Mouse (Mus musculus) hindbrain, embryonic 10.5 days (tissue): ENCODE data around the gene Pak4. TPM values are rescaled to one million over a fixed set of nuclear protein-coding genes. Genes with fewer than 3 reads are reported as not detected.

Experiments used
- DNase-seq: peaks from one replicate; pipeline ENCODE4 v3.0.0-alpha.2; 2017; ENCODE audit warnings: low spot score
- H3K27ac ChIP-seq: fragments of 300-500 bp; sonication (generic); 2 replicates; pipeline ENCODE4 v1.5.1; 2016; ENCODE audit warnings: mild to moderate bottlenecking, moderate library complexity
- H3K27me3 ChIP-seq: fragments of 300-500 bp; sonication (generic); 2 replicates; pipeline ENCODE4 v1.6.1; 2016; ENCODE audit warnings: mild to moderate bottlenecking; ENCODE audit not compliant: poor library complexity, insufficient read depth, severe bottlenecking
- H3K36me3 ChIP-seq: fragments of 300-500 bp; sonication (generic); 2 replicates; pipeline ENCODE4 v1.6.1; 2016; ENCODE audit warnings: mild to moderate bottlenecking, moderate library complexity
- H3K4me1 ChIP-seq: fragments of 300-500 bp; sonication (generic); replicated peaks from 2 replicates; pipeline ENCODE4 v1.6.1; 2016; ENCODE audit warnings: mild to moderate bottlenecking
- H3K4me3 ChIP-seq: fragments of 300-500 bp; sonication (generic); 2 replicates; pipeline ENCODE4 v1.5.1; 2016; ENCODE audit warnings: mild to moderate bottlenecking, moderate library complexity
- H3K9me3 ChIP-seq: fragments of 300-500 bp; sonication (generic); 2 replicates; pipeline ENCODE4 v1.6.1; 2016; ENCODE audit warnings: mild to moderate bottlenecking, moderate library complexity
- WGBS: fragments of 180-500 bp; shearing (Covaris S2); methylation state at CpG from one replicate; pipeline ENCODE4 v1.1.7; 2016; 5-methylcytosine and 5-hydroxymethylcytosine counted together
- polyA plus RNA-seq: library from polyadenylated mRNA; unstranded; fragments of >200 nt; fragmentation: Nextera tagmentation; extraction: Ambion mirVana; gene quantifications from 2 replicates; pipeline ENCODE4 v1.2.1, GENCODE M21; 2016

Pak4 gene
- polyA plus RNA-seq, 1 experiment from 2014 or later, result 51.8 TPM

GRCm38 (mm10) chr7:28601668-28602067, 3.7 kb upstream of the Pak4 start:
- H3K9me3 ChIP-seq, result no peaks in the 10 kb centered on the region
- no peaks in the 10 kb centered on the region for H3K27me3 ChIP-seq
- no peaks in the 10 kb centered on the region for H3K36me3 ChIP-seq
- 29% methylated on average over 7 of the region's 7 CpGs for WGBS
- peaks cover 18% of the 10 kb centered on the region for H3K4me1 ChIP-seq
- no peak overlapping the region for H3K4me3 ChIP-seq
- no peak overlapping the region for H3K27ac ChIP-seq
- DNase-seq, result peak; percentile 60

- no peak overlapping the region for H3K27ac ChIP-seq
- 13% methylated on average over 11 of the region's 11 CpGs for WGBS
- peak; percentile 68 for DNase-seq
- H3K4me3 ChIP-seq, result no peak overlapping the region
- H3K27me3 ChIP-seq, result no peaks in the 10 kb centered on the region
- peaks cover 25% of the 10 kb centered on the region for H3K4me1 ChIP-seq
- no peaks in the 10 kb centered on the region for H3K9me3 ChIP-seq
- no peaks in the 10 kb centered on the region for H3K36me3 ChIP-seq
Measured at GRCm38 (mm10) chr7:28601029-28601428, 3.0 kb upstream of the Pak4 start.

- Histone ChIP-seq H3K27ac (peak overlapping the region; percentile 96), H3K9me3 (no peaks in the 10 kb centered on the region), H3K36me3 (peaks cover 7% of the 10 kb centered on the region; the same call in 1 of the 2 replicates), H3K4me1 (peaks cover 45% of the 10 kb centered on the region), H3K27me3 (no peaks in the 10 kb centered on the region), H3K4me3 (no peak overlapping the region)
- no peak for DNase-seq
- WGBS, result 61% methylated on average over 2 of the region's 2 CpGs
Measured at GRCm38 (mm10) chr7:28598951-28599350, 966 bp upstream of the Pak4 start.

DNA sequence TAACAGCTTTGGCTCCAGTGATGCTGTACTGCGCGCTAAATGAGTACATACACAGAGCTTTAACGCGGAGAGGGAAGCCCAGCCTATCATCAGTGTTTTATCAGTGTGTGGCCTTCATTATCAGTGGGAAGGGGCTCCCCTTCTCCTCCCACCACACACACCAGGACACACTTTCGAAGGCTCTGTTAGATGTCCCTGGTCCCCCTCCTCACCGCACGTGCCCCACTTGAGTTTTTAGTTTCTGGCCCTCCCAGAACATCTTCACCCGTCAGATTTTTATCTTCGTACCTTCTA, 761 bp downstream of the Pak4 start:
- Histone ChIP-seq H3K4me1 (peaks cover 62% of the 10 kb centered on the region), H3K9me3 (no peaks in the 10 kb centered on the region), H3K27me3 (no peaks in the 10 kb centered on the region), H3K4me3 (peak overlapping the region; percentile 72), H3K27ac (peak overlapping the region; percentile 96), H3K36me3 (peaks cover 14% of the 10 kb centered on the region; the same call in 1 of the 2 replicates)
- WGBS, result 12% methylated on average over 9 of the region's 9 CpGs
- DNase-seq, result no peak

DNA sequence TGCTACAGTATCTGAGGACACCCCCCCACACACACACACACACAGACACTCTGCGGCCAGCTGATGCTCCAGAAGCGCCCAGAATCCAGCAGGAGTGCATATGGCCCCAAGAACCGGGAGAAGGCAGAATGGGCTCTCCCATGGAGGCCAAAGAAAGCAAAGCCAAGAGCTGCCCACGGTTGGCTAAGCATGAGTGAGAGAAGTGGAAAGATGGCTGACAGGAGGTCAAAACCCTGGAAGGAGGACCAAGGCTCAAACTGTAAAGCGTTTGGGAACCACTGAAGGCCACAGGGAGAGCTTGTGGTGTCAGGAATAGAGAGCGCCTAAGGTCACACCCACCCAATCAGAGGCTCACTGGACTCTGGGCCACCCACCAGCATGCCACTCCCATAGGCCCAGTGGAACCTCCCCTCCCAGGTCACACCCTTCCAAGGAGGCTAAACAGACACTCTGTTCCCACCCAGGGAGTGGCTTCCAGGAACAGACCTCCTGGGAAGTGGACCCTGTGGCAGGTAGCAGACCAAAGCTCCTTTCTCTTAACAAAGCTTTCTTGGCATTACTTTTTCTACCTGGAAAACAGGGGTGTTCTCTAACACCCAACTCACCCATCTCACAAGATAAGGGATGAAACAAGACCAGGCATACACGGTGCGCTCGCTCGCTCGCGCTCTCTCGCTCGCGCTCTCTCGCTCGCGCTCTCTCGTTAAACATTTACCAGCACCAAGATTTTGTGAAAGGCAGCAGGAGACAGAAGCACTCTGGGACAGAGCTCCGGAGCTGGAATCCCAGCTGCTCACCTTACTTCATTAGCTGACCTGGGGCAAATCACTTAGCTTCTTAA, 1.3 kb downstream of the Pak4 start:
- peak overlapping the region; percentile 96 for H3K27ac ChIP-seq
- H3K4me3 ChIP-seq, result peak overlapping the region; percentile 72
- H3K4me1 ChIP-seq, result peaks cover 67% of the 10 kb centered on the region
- WGBS, result 35% methylated on average over 20 of the region's 20 CpGs
- no peaks in the 10 kb centered on the region for H3K9me3 ChIP-seq
- peak; percentile 33 for DNase-seq
- peaks cover 14% of the 10 kb centered on the region; the same call in 1 of the 2 replicates for H3K36me3 ChIP-seq
- H3K27me3 ChIP-seq, result no peaks in the 10 kb centered on the region

GRCm38 (mm10) chr7:28595751-28596435, 2.1 kb downstream of the Pak4 start:
- Histone ChIP-seq H3K27ac (peak overlapping the region; percentile 96), H3K9me3 (no peaks in the 10 kb centered on the region), H3K4me3 (peak overlapping the region; percentile 72), H3K36me3 (peaks cover 18% of the 10 kb centered on the region), H3K27me3 (no peaks in the 10 kb centered on the region), H3K4me1 (peaks cover 74% of the 10 kb centered on the region)
- no peak for DNase-seq
- 70% methylated on average over 8 of the region's 8 CpGs for WGBS

- Histone ChIP-seq H3K27me3 (no peaks in the 10 kb centered on the region), H3K4me3 (no peak overlapping the region), H3K9me3 (no peaks in the 10 kb centered on the region), H3K27ac (peak overlapping the region; percentile 64), H3K4me1 (peaks cover 92% of the 10 kb centered on the region), H3K36me3 (peaks cover 18% of the 10 kb centered on the region)
- no peak for DNase-seq
- WGBS, result 50% methylated on average over 14 of the region's 14 CpGs
Measured at GRCm38 (mm10) chr7:28593206-28594111, 4.5 kb downstream of the Pak4 start.

- DNase-seq, result no peak
- Histone ChIP-seq H3K27ac (peak overlapping the region; percentile 3; the same call in 1 of the 2 replicates), H3K4me1 (peaks cover 98% of the 10 kb centered on the region), H3K4me3 (no peak overlapping the region), H3K36me3 (peaks cover 18% of the 10 kb centered on the region), H3K9me3 (no peaks in the 10 kb centered on the region), H3K27me3 (no peaks in the 10 kb centered on the region)
- WGBS, result 71% methylated on average over 1 of the region's 1 CpGs
Measured at GRCm38 (mm10) chr7:28591862-28592261, 6.1 kb downstream of the Pak4 start.

GRCm38 (mm10) chr7:28587644-28588043, 10.3 kb downstream of the Pak4 start:
- DNase-seq, result peak; percentile 33
- Histone ChIP-seq H3K4me1 (peaks cover 96% of the 10 kb centered on the region), H3K36me3 (peaks cover 13% of the 10 kb centered on the region), H3K27me3 (no peaks in the 10 kb centered on the region), H3K27ac (peak overlapping the region; percentile 76), H3K4me3 (peak overlapping the region; percentile 16; the same call in 1 of the 2 replicates), H3K9me3 (no peaks in the 10 kb centered on the region)

GRCm38 (mm10) chr7:28586663-28587411, 11.1 kb downstream of the Pak4 start:
- WGBS, result 79% methylated on average over 6 of the region's 6 CpGs
- DNase-seq, result no peak
- Histone ChIP-seq H3K36me3 (peaks cover 13% of the 10 kb centered on the region), H3K4me3 (peak overlapping the region; percentile 1; the same call in 1 of the 2 replicates), H3K27ac (peak overlapping the region; percentile 66; the same call in 1 of the 2 replicates), H3K4me1 (peaks cover 88% of the 10 kb centered on the region), H3K9me3 (no peaks in the 10 kb centered on the region), H3K27me3 (no peaks in the 10 kb centered on the region)

GRCm38 (mm10) chr7:28585001-28585400, 13.0 kb downstream of the Pak4 start:
- H3K27ac ChIP-seq, result no peak overlapping the region
- no peak overlapping the region for H3K4me3 ChIP-seq
- no peak for DNase-seq
- no peaks in the 10 kb centered on the region for H3K9me3 ChIP-seq
- 83% methylated on average over 6 of the region's 6 CpGs for WGBS
- peaks cover 18% of the 10 kb centered on the region for H3K36me3 ChIP-seq
- no peaks in the 10 kb centered on the region for H3K27me3 ChIP-seq
- H3K4me1 ChIP-seq, result peaks cover 72% of the 10 kb centered on the region

DNA sequence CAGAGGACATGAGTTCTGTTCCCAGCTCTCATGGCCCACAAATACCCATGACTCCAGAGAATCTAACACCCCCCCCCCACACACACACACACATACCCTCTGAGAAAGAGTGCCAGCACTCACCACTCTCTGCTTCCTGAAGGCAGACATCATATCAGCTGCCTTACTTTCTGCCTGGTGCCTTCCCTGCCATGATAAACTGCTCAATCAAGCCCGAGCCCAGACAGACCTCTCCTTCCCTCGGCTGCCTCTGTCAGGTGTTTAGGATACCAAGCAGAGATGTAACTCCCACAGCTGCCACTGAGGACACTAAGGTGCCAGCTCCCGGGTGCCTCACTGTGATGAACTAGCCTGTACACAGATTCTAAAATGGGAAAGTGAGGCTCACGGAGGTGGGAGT, 13.5 kb downstream of the Pak4 start:
- H3K27me3 ChIP-seq, result no peaks in the 10 kb centered on the region

More for the DNA sequence above, 13.5 kb downstream of the Pak4 start:
- Histone ChIP-seq H3K9me3 (no peaks in the 10 kb centered on the region), H3K4me3 (no peak overlapping the region), H3K4me1 (peaks cover 72% of the 10 kb centered on the region), H3K27ac (no peak overlapping the region; the same call in 1 of the 2 replicates), H3K36me3 (peaks cover 23% of the 10 kb centered on the region)
- 79% methylated on average over 4 of the region's 4 CpGs for WGBS
- no peak for DNase-seq
